Mouse (Mus musculus) liver, embryonic 13.5 days (tissue): Measurements from ENCODE around the gene Gm9913. TPM values are rescaled to one million over a fixed set of nuclear protein-coding genes. Genes with fewer than 3 reads are reported as not detected.

Experiments
- ATAC-seq: fragments of 200-750 bp; cut with Nextera tagmentation; 2 replicates; pipeline ENCODE4 v1.8.0; 2017; ENCODE audit warnings: low read depth, mild to moderate bottlenecking, moderate number of reproducible peaks, moderate library complexity
- DNase-seq: peaks from one replicate; pipeline ENCODE4 v3.0.0; 2022
- H3K27ac ChIP-seq: fragments of 300-500 bp; sonication (generic); 2 replicates; pipeline ENCODE4 v1.5.1; 2015; ENCODE audit warnings: moderate library complexity, mild to moderate bottlenecking, inconsistent platforms
- H3K27me3 ChIP-seq: fragments of 300-500 bp; sonication (generic); 2 replicates; pipeline ENCODE4 v1.6.1; 2015; ENCODE audit warnings: mild to moderate bottlenecking, inconsistent platforms
- H3K36me3 ChIP-seq: fragments of 300-500 bp; sonication (generic); 2 replicates; pipeline ENCODE4 v1.6.1; 2015; ENCODE audit warnings: mild to moderate bottlenecking, inconsistent platforms
- H3K4me1 ChIP-seq: fragments of 300-500 bp; sonication (generic); replicated peaks from 2 replicates; pipeline ENCODE4 v1.6.1; 2015; ENCODE audit warnings: inconsistent platforms
- H3K4me2 ChIP-seq: fragments of 300-500 bp; sonication (generic); 2 replicates; pipeline ENCODE4 v1.6.1; 2015; ENCODE audit warnings: inconsistent platforms, mild to moderate bottlenecking, moderate library complexity
- H3K4me3 ChIP-seq: fragments of 300-500 bp; sonication (generic); replicated peaks from 2 replicates; pipeline ENCODE4 v1.5.1; 2015; ENCODE audit warnings: mild to moderate bottlenecking, inconsistent platforms
- H3K9ac ChIP-seq: fragments of 300-500 bp; sonication (generic); 2 replicates; pipeline ENCODE4 v1.6.1; 2015; ENCODE audit warnings: mild to moderate bottlenecking, inconsistent platforms
- H3K9me3 ChIP-seq: fragments of 300-500 bp; sonication (generic); replicated peaks from 2 replicates; pipeline ENCODE4 v1.6.1; 2016; ENCODE audit warnings: inconsistent platforms
- WGBS: fragments of 180-500 bp; shearing (Covaris S2); methylation state at CpG from one replicate; pipeline ENCODE4 v1.1.7; 2015; ENCODE audit not compliant: insufficient replicate concordance; 5-methylcytosine and 5-hydroxymethylcytosine counted together
- polyA plus RNA-seq: library from polyadenylated mRNA; unstranded; fragments of >200 nt; fragmentation: Nextera tagmentation; extraction: Ambion mirVana; gene quantifications from 2 replicates; pipeline ENCODE4 v1.2.1, GENCODE M21; 2015

The Gm9913 gene
- not detected in 2 replicates for polyA plus RNA-seq

GRCm38 (mm10) chr2:125505006-125505745, at the start of gene Gm9913:
Gene Gm9913 (plus strand): TSS chr2:125505089.
- no peak for DNase-seq
- Histone ChIP-seq H3K27me3 (peaks cover 67% of the 10 kb centered on the region), H3K4me3 (peak within 1 kb of the TSS; percentile 48), H3K9ac (peak within 1 kb of the TSS; percentile 1; the same call in 1 of the 2 replicates), H3K4me1 (peaks cover 4% of the 10 kb centered on the region), H3K9me3 (no peaks in the 10 kb centered on the region), H3K4me2 (peak within 1 kb of the TSS; percentile 52), H3K36me3 (no peaks in the 10 kb centered on the region), H3K27ac (no peak within 1 kb of the TSS)
- ATAC-seq = no peak
- WGBS = 2% methylated on average over 45 of the region's 45 CpGs

- no peak overlapping the region for H3K4me2 ChIP-seq
- H3K27me3 ChIP-seq = no peaks in the 10 kb centered on the region
- no peak for DNase-seq
Measured at GRCm38 (mm10) chr2:125456059-125456789, 48.7 kb upstream of the Gm9913 start.

GRCm38 (mm10) chr2:125459087-125459486, 45.8 kb upstream of the Gm9913 start:
- Histone ChIP-seq H3K27me3 (no peaks in the 10 kb centered on the region), H3K9ac (no peak overlapping the region), H3K27ac (no peak overlapping the region), H3K4me2 (no peak overlapping the region), H3K4me1 (no peaks in the 10 kb centered on the region), H3K36me3 (no peaks in the 10 kb centered on the region), H3K9me3 (no peaks in the 10 kb centered on the region), H3K4me3 (no peak overlapping the region)
- 58% methylated on average over 3 of the region's 3 CpGs for WGBS
- DNase-seq = no peak
- no peak for ATAC-seq

More at GRCm38 (mm10) chr2:125456059-125456789, 48.7 kb upstream of the Gm9913 start:
- Histone ChIP-seq H3K27ac (no peak overlapping the region), H3K9me3 (no peaks in the 10 kb centered on the region), H3K4me1 (no peaks in the 10 kb centered on the region), H3K4me3 (no peak overlapping the region), H3K36me3 (no peaks in the 10 kb centered on the region), H3K9ac (no peak overlapping the region)
- ATAC-seq = peak; percentile 50; the same call in 1 of the 2 replicates
- WGBS = 17% methylated on average over 15 of the region's 15 CpGs

GRCm38 (mm10) chr2:125464036-125464435, 40.9 kb upstream of the Gm9913 start:
- H3K9ac ChIP-seq = no peak overlapping the region
- ATAC-seq (no peak), DNase-seq (no peak)
- H3K4me2 ChIP-seq = no peak overlapping the region
- WGBS = 39% methylated on average over 6 of the region's 6 CpGs
- no peaks in the 10 kb centered on the region for H3K36me3 ChIP-seq
- no peak overlapping the region for H3K27ac ChIP-seq
- H3K4me3 ChIP-seq = no peak overlapping the region
- no peaks in the 10 kb centered on the region for H3K9me3 ChIP-seq
- H3K4me1 ChIP-seq = no peaks in the 10 kb centered on the region
- H3K27me3 ChIP-seq = no peaks in the 10 kb centered on the region

- no peaks in the 10 kb centered on the region for H3K36me3 ChIP-seq
- WGBS = 24% methylated on average over 8 of the region's 8 CpGs
- H3K4me3 ChIP-seq = no peak overlapping the region
- ATAC-seq = no peak
- H3K4me2 ChIP-seq = no peak overlapping the region
- no peaks in the 10 kb centered on the region for H3K4me1 ChIP-seq
- no peaks in the 10 kb centered on the region for H3K27me3 ChIP-seq
- H3K9me3 ChIP-seq = no peaks in the 10 kb centered on the region
- DNase-seq = no peak
- H3K27ac ChIP-seq = no peak overlapping the region
- H3K9ac ChIP-seq = no peak overlapping the region
Measured at GRCm38 (mm10) chr2:125470553-125471295, 34.2 kb upstream of the Gm9913 start.

GRCm38 (mm10) chr2:125471721-125472120, 33.2 kb upstream of the Gm9913 start:
- Histone ChIP-seq H3K4me2 (no peak overlapping the region), H3K36me3 (no peaks in the 10 kb centered on the region), H3K4me1 (no peaks in the 10 kb centered on the region), H3K4me3 (no peak overlapping the region), H3K27me3 (no peaks in the 10 kb centered on the region), H3K27ac (no peak overlapping the region), H3K9me3 (no peaks in the 10 kb centered on the region), H3K9ac (no peak overlapping the region)
- ATAC-seq (no peak), DNase-seq (no peak)
- 64% methylated on average over 4 of the region's 4 CpGs for WGBS

GRCm38 (mm10) chr2:125473228-125473627, 31.7 kb upstream of the Gm9913 start:
- Histone ChIP-seq H3K27me3 (no peaks in the 10 kb centered on the region), H3K4me1 (no peaks in the 10 kb centered on the region), H3K9me3 (no peaks in the 10 kb centered on the region), H3K27ac (no peak overlapping the region), H3K36me3 (no peaks in the 10 kb centered on the region), H3K4me2 (no peak overlapping the region), H3K4me3 (no peak overlapping the region), H3K9ac (no peak overlapping the region)
- WGBS = 58% methylated on average over 2 of the region's 2 CpGs
- ATAC-seq (no peak), DNase-seq (no peak)

- no peak for DNase-seq
- H3K4me3 ChIP-seq = no peak overlapping the region
- H3K4me2 ChIP-seq = no peak overlapping the region
- H3K9ac ChIP-seq = no peak overlapping the region
- no peak for ATAC-seq
- no peaks in the 10 kb centered on the region for H3K27me3 ChIP-seq
- H3K36me3 ChIP-seq = no peaks in the 10 kb centered on the region
- WGBS = 56% methylated on average over 5 of the region's 5 CpGs
- no peak overlapping the region for H3K27ac ChIP-seq
- H3K9me3 ChIP-seq = no peaks in the 10 kb centered on the region
- H3K4me1 ChIP-seq = no peaks in the 10 kb centered on the region
Measured at GRCm38 (mm10) chr2:125474690-125475089, 30.2 kb upstream of the Gm9913 start.

- no peak overlapping the region for H3K4me3 ChIP-seq
- 49% methylated on average over 3 of the region's 3 CpGs for WGBS
- ATAC-seq = no peak
Measured at GRCm38 (mm10) chr2:125476231-125476630, 28.7 kb upstream of the Gm9913 start.

GRCm38 (mm10) chr2:125477367-125477766, 27.5 kb upstream of the Gm9913 start:
- WGBS = 51% methylated on average over 3 of the region's 3 CpGs
- no peaks in the 10 kb centered on the region for H3K4me1 ChIP-seq

More at GRCm38 (mm10) chr2:125476231-125476630, 28.7 kb upstream of the Gm9913 start:
- Histone ChIP-seq H3K4me1 (no peaks in the 10 kb centered on the region), H3K27me3 (no peaks in the 10 kb centered on the region), H3K36me3 (no peaks in the 10 kb centered on the region), H3K4me2 (no peak overlapping the region), H3K9me3 (no peaks in the 10 kb centered on the region), H3K9ac (no peak overlapping the region), H3K27ac (no peak overlapping the region)
- no peak for DNase-seq

GRCm38 (mm10) chr2:125478705-125479104, 26.2 kb upstream of the Gm9913 start:
- 33% methylated on average over 4 of the region's 4 CpGs for WGBS
- no peak for DNase-seq
- H3K4me1 ChIP-seq = no peaks in the 10 kb centered on the region

More at GRCm38 (mm10) chr2:125477367-125477766, 27.5 kb upstream of the Gm9913 start:
- no peak overlapping the region for H3K9ac ChIP-seq
- no peaks in the 10 kb centered on the region for H3K9me3 ChIP-seq
- H3K4me3 ChIP-seq = no peak overlapping the region
- H3K4me2 ChIP-seq = no peak overlapping the region
- DNase-seq = no peak
- no peak overlapping the region for H3K27ac ChIP-seq
- no peaks in the 10 kb centered on the region for H3K36me3 ChIP-seq
- no peaks in the 10 kb centered on the region for H3K27me3 ChIP-seq
- no peak for ATAC-seq

More at GRCm38 (mm10) chr2:125478705-125479104, 26.2 kb upstream of the Gm9913 start:
- Histone ChIP-seq H3K27ac (no peak overlapping the region), H3K9me3 (no peaks in the 10 kb centered on the region), H3K36me3 (no peaks in the 10 kb centered on the region), H3K27me3 (no peaks in the 10 kb centered on the region), H3K4me2 (no peak overlapping the region), H3K9ac (no peak overlapping the region), H3K4me3 (no peak overlapping the region)
- no peak for ATAC-seq
